Mouse (Mus musculus) ES-E14 (cell line): ENCODE results near the gene Arhgef28.

Experiments used
- MAFK ChIP-seq: IDR thresholded peaks from 2 replicates; pipeline ENCODE4 v1.6.1; 2014; ENCODE audit warnings: mild to moderate bottlenecking, low read depth, low read length, inconsistent platforms; ENCODE audit not compliant: insufficient read depth
- ZNF384 ChIP-seq: IDR thresholded peaks from 2 replicates; pipeline ENCODE4 v1.6.1; 2012; ENCODE audit warnings: low read depth, low read length, inconsistent platforms

GRCm38 (mm10) chr13:97898590-97898989, 307.6 kb downstream of the Arhgef28 start:
- TF ChIP-seq MAFK: no peak
- no peak for TF ChIP-seq ZNF384
